Mouse (Mus musculus) spleen, postnatal 0 days (tissue): ENCODE data around the gene Muc3a. TPM values are rescaled to one million over a fixed set of nuclear protein-coding genes. Genes with fewer than 3 reads are reported as not detected.

Experiments
- polyA plus RNA-seq: library from polyadenylated mRNA; unstranded; fragments of >200 nt; fragmentation: Nextera tagmentation; extraction: Ambion mirVana; gene quantifications from 2 replicates; pipeline ENCODE4 v1.2.1, GENCODE M21; 2015

Gene Muc3a
- 0.11 and 0.23 TPM in 2 replicates for polyA plus RNA-seq

GRCm38 (mm10) chr5:137212289-137212688 is at the start of gene Muc3a:
TSS of gene Muc3a (minus strand) at chr5:137212389.

Other genes with a start within 250 kb of the Muc3a start
- 15.4 and 18.0 TPM in 2 replicates for gene Cldn15, start 245.8 kb downstream of the Muc3a start, polyA plus RNA-seq
- 12.3 and 18.6 TPM in 2 replicates for gene Plod3, start 225.4 kb downstream of the Muc3a start, polyA plus RNA-seq
- gene Znhit1, start 224.4 kb downstream of the Muc3a start, polyA plus RNA-seq, result 57.5 and 58.6 TPM in 2 replicates
- not detected in 2 replicates for gene Vgf, start 186.0 kb downstream of the Muc3a start, polyA plus RNA-seq
- gene Ap1s1, start 166.3 kb downstream of the Muc3a start, polyA plus RNA-seq, result 99.2 and 99.6 TPM in 2 replicates
- 0.06 TPM in 2 replicates for gene Serpine1, start 140.1 kb downstream of the Muc3a start, polyA plus RNA-seq
- gene Trim56, start 96.2 kb downstream of the Muc3a start, polyA plus RNA-seq, result 15.6 and 17.3 TPM in 2 replicates
- not detected in 2 replicates for gene Muc3, start 63.1 kb downstream of the Muc3a start, polyA plus RNA-seq
- 18.3 and 18.7 TPM in 2 replicates for gene Ache, start 75.1 kb upstream of the Muc3a start, polyA plus RNA-seq
- gene Ufsp1, start 82.2 kb upstream of the Muc3a start, polyA plus RNA-seq, result 10.3 and 10.7 TPM in 2 replicates
- 69.0 and 72.3 TPM in 2 replicates for gene Srrt, start 95.3 kb upstream of the Muc3a start, polyA plus RNA-seq
- 15.6 and 21.3 TPM in 2 replicates for gene Trip6, start 102.0 kb upstream of the Muc3a start, polyA plus RNA-seq
- 6.2 and 9.9 TPM in 2 replicates for gene Slc12a9, start 121.2 kb upstream of the Muc3a start, polyA plus RNA-seq
- gene Ephb4, start 137.7 kb upstream of the Muc3a start, polyA plus RNA-seq, result 5.6 and 8.0 TPM in 2 replicates